In the genomic region with DNA sequence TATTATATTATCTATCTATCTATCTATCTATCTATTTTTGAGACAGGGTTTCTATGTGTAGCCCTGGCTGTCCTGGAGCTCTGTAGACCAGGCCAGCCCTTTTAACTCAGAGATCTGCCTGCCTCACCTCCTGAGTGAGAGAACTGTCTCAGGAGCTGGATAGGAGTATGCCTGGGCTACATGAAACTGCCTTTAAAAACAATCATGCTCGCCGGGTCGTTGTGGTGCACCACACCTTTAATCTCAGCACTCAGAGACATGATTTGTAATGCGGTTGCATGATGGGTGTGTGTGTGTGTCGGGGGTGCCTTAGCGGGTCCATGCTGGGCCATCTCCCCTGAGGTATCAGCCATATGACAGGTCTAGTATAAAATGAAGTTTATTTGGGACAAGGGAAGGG, we compare ENCODE assay signal across 13 mouse cellular contexts. TPM values are rescaled to one million over a fixed set of nuclear protein-coding genes. Genes with fewer than 3 reads are reported as not detected.
DNase-seq lines count a peak whose midpoint lies in the region; ATAC-seq and TF ChIP-seq lines count a peak whose summit lies in the region.
"Had no signal": no experiment of that assay in that cellular context is flagged by ENCODE, and none has a peak within 500 bp of the region (broad histone marks: within the 10 kb centered on the region; RNA-seq: fewer than 3 reads in every experiment).

No protein-coding gene starts in this region.

- H3K4me1 ChIP-seq in hindbrain, embryonic 10.5 days (replicated peaks), result peaks cover 28% of the 10 kb centered on the region
- H3K4me1 ChIP-seq in hindbrain, embryonic 12.5 days, result peaks cover 9% of the 10 kb centered on the region; the same call in 1 of the 2 replicates
- no peaks in the 10 kb centered on the region for H3K4me1 ChIP-seq in lung, postnatal 0 days (ENCODE audit: insufficient read depth, low read depth, low read length)
- H3K4me1 ChIP-seq in E14TG2a.4 (replicated peaks; ENCODE audit: low read depth, low read length), result peaks cover 81% of the 10 kb centered on the region
- H3K4me1 ChIP-seq in bone marrow macrophage, adult 2 months (ENCODE audit: control insufficient read depth, insufficient read depth, low read length), result peaks cover 38% of the 10 kb centered on the region
- H3K4me1 ChIP-seq: intestine, embryonic 15.5 days; stomach, embryonic 15.5 days had no signal

- no peak for ATAC-seq in hindbrain, embryonic 12.5 days (ENCODE audit: low FRiP score)
- ATAC-seq in lung, postnatal 0 days, result no peak
- no peak for ATAC-seq in monocyte, adult 5-6 weeks (replicated peaks; ENCODE audit: insufficient number of reproducible peaks, low FRiP score, low TSS enrichment, poor library complexity, severe bottlenecking)

- H3K27ac ChIP-seq in hindbrain, embryonic 10.5 days, result peak overlapping the region; percentile 85; the same call in 1 of the 2 replicates
- no peak overlapping the region for H3K27ac ChIP-seq in hindbrain, embryonic 12.5 days
- H3K27ac ChIP-seq in lung, postnatal 0 days (ENCODE audit: low read length), result 0 out of 2 replicates have a peak overlapping the region, but pooled peaks have one; percentile 5
- peak overlapping the region; percentile 90 for H3K27ac ChIP-seq in bone marrow macrophage, adult 2 months (ENCODE audit: insufficient read depth, low read depth, low read length)
- H3K27ac ChIP-seq: intestine, embryonic 15.5 days; limb, embryonic 13.5 days had no signal

- H3K9ac ChIP-seq in hindbrain, embryonic 12.5 days, result no peak overlapping the region
- no peak overlapping the region for H3K9ac ChIP-seq in lung, postnatal 0 days (replicated peaks; ENCODE audit: low read depth)
- H3K9ac ChIP-seq: intestine, embryonic 15.5 days; limb, embryonic 13.5 days; stomach, embryonic 15.5 days had no signal

- no peak overlapping the region for H3K4me2 ChIP-seq in hindbrain, embryonic 12.5 days (replicated peaks)
- no peak overlapping the region for H3K4me2 ChIP-seq in lung, postnatal 0 days (replicated peaks; ENCODE audit: low read depth, low read length)
- H3K4me2 ChIP-seq: intestine, embryonic 15.5 days; limb, embryonic 13.5 days; stomach, embryonic 15.5 days had no signal

- WGBS in hindbrain, embryonic 10.5 days, result 79% methylated on average over 6 of the region's 6 CpGs
- 75% methylated on average over 6 of the region's 6 CpGs for WGBS in hindbrain, embryonic 12.5 days
- WGBS in lung, postnatal 0 days, result 67% methylated on average over 6 of the region's 6 CpGs

- TF ChIP-seq CTCF in lung, postnatal 0 days (IDR thresholded peaks at IDR 0.05), result no peak
- no peak for TF ChIP-seq CTCF in E14TG2a.4 (conservative IDR thresholded peaks at IDR 0.05; ENCODE audit: low read length)
- no peak for TF ChIP-seq CTCF in bone marrow macrophage, adult 2 months (IDR thresholded peaks at IDR 0.05; ENCODE audit: low read depth, low read length)

- H3K4me3 ChIP-seq in hindbrain, embryonic 10.5 days, result no peak overlapping the region
- H3K4me3 ChIP-seq in hindbrain, embryonic 12.5 days, result no peak overlapping the region
- H3K4me3 ChIP-seq in lung, postnatal 0 days (ENCODE audit: low read depth, low read length), result no peak overlapping the region
- peak overlapping the region; percentile 37; the same call in 1 of the 2 replicates for H3K4me3 ChIP-seq in E14TG2a.4 (replicated peaks; ENCODE audit: low read length)
- H3K4me3 ChIP-seq in bone marrow macrophage, adult 2 months (ENCODE audit: insufficient read depth, low read length), result 0 out of 2 replicates have a peak overlapping the region, but pooled peaks have one; percentile 8
- H3K4me3 ChIP-seq: intestine, embryonic 15.5 days; limb, embryonic 13.5 days; stomach, embryonic 15.5 days had no signal

- no peaks in the 10 kb centered on the region for H3K9me3 ChIP-seq in hindbrain, embryonic 10.5 days
- H3K9me3 ChIP-seq in hindbrain, embryonic 12.5 days (replicated peaks), result no peaks in the 10 kb centered on the region
- H3K9me3 ChIP-seq in lung, postnatal 0 days (ENCODE audit: low read length), result no peaks in the 10 kb centered on the region
- H3K9me3 ChIP-seq in E14TG2a.4 (ENCODE audit: low read length), result no peaks in the 10 kb centered on the region
- H3K9me3 ChIP-seq: G1E; intestine, embryonic 15.5 days; limb, embryonic 13.5 days; stomach, embryonic 15.5 days had no signal

- no peak for DNase-seq in hindbrain, embryonic 10.5 days (ENCODE audit: low spot score)
- no peak for DNase-seq in lung, postnatal 0 days (ENCODE audit: low spot score)
- no peak for DNase-seq in lung, postnatal 10 days
- DNase-seq in left cerebral cortex, adult 11 months (ENCODE audit: low spot score), result no peak
- DNase-seq: right cerebral cortex, adult 18-20 months had no signal

- TF ChIP-seq EP300 in lung, postnatal 0 days (IDR thresholded peaks at IDR 0.05), result no peak

- no peak for TF ChIP-seq POLR2A in bone marrow macrophage, adult 2 months (IDR thresholded peaks at IDR 0.05; ENCODE audit: borderline replicate concordance, low read depth, low read length)

- H3K36me3 ChIP-seq in hindbrain, embryonic 10.5 days, result no peaks in the 10 kb centered on the region
- no peaks in the 10 kb centered on the region for H3K36me3 ChIP-seq in hindbrain, embryonic 12.5 days
- no peaks in the 10 kb centered on the region for H3K36me3 ChIP-seq in lung, postnatal 0 days (ENCODE audit: insufficient read depth, low read length)
- H3K36me3 ChIP-seq in E14TG2a.4 (ENCODE audit: insufficient read depth, low read length), result no peaks in the 10 kb centered on the region
- H3K36me3 ChIP-seq: G1E; intestine, embryonic 15.5 days; limb, embryonic 13.5 days; stomach, embryonic 15.5 days had no signal

- no peaks in the 10 kb centered on the region for H3K27me3 ChIP-seq in hindbrain, embryonic 10.5 days (ENCODE audit: insufficient read depth, poor library complexity, severe bottlenecking)
- H3K27me3 ChIP-seq in hindbrain, embryonic 12.5 days, result no peaks in the 10 kb centered on the region
- H3K27me3 ChIP-seq in lung, postnatal 0 days (replicated peaks; ENCODE audit: insufficient read depth, low read length), result no peaks in the 10 kb centered on the region
- no peaks in the 10 kb centered on the region for H3K27me3 ChIP-seq in E14TG2a.4 (ENCODE audit: insufficient read depth, low read length)
- H3K27me3 ChIP-seq: intestine, embryonic 15.5 days; limb, embryonic 13.5 days; stomach, embryonic 15.5 days had no signal

RNA-seq across cellular contexts. Expression of a gene that starts 6.5 kb away (rescaled TPM):
- polyA plus RNA-seq in hindbrain, embryonic 10.5 days (2016; fragmentation: Nextera tagmentation; extraction: Ambion mirVana), result 38.4 and 51.6 TPM in 2 replicates
- 50.5 and 51.7 TPM in 2 replicates for polyA plus RNA-seq in hindbrain, embryonic 12.5 days (2016; fragmentation: Nextera tagmentation; extraction: Ambion mirVana)
- 17.0 and 19.3 TPM in 2 replicates for polyA plus RNA-seq in lung, postnatal 0 days (2015; fragmentation: Nextera tagmentation; extraction: Ambion mirVana)
- 12.9 and 14.5 TPM in 2 replicates for polyA plus RNA-seq in bone marrow macrophage, adult 2 months (2012; ENCODE audit: insufficient read depth, insufficient read length, missing spikeins)
- total RNA-seq in monocyte, adult 5-6 weeks (2017), result 23.8 to 36.2 TPM (median 25.0 TPM) in 3 replicates

RNA-seq across cellular contexts. Expression of a gene that starts 25.1 kb away (rescaled TPM):
- 134 and 146 TPM in 2 replicates for polyA plus RNA-seq in hindbrain, embryonic 10.5 days (2016; fragmentation: Nextera tagmentation; extraction: Ambion mirVana)
- polyA plus RNA-seq in hindbrain, embryonic 12.5 days (2016; fragmentation: Nextera tagmentation; extraction: Ambion mirVana), result 176 and 183 TPM in 2 replicates
- polyA plus RNA-seq in lung, postnatal 0 days (2015; fragmentation: Nextera tagmentation; extraction: Ambion mirVana), result 28.0 and 30.5 TPM in 2 replicates
- 31.3 and 39.7 TPM in 2 replicates for polyA plus RNA-seq in bone marrow macrophage, adult 2 months (2012; ENCODE audit: insufficient read depth, insufficient read length, missing spikeins)
- total RNA-seq in monocyte, adult 5-6 weeks (2017), result 51.7 to 80.9 TPM (median 59.9 TPM) in 3 replicates

Comparison
In these comparisons a context has a peak if more than half of its experiments do, and no peak if none do; other contexts are left out.
1. H3K4me3 ChIP-seq: peak in E14TG2a.4 (single experiment) and bone marrow macrophage, adult 2 months (single experiment); none in hindbrain, embryonic 10.5 days (single experiment), hindbrain, embryonic 12.5 days (single experiment) and lung, postnatal 0 days (single experiment).